In genomic region chr11:94653663-94654436, GRCm38 (mm10) we compare ENCODE assay signal across 8 mouse cellular contexts. TPM values are rescaled to one million over a fixed set of nuclear protein-coding genes. Genes with fewer than 3 reads are reported as not detected.
A peak's percentile ranks its signal among the peaks of the same experiment; 100 is the strongest.
DNase-seq lines count a peak whose midpoint lies in the region; ATAC-seq and TF ChIP-seq lines count a peak whose summit lies in the region.

TSS of gene Mrpl27 (plus strand) at chr11:94653767.
TSS of gene Eme1 (minus strand) at chr11:94653964.

- TF ChIP-seq RAD21 in CH12.LX (IDR thresholded peaks at IDR 0.05; ENCODE audit: low read depth, low read length), result no peak; the same call in 1 of the 2 replicates

- H3K4me2 ChIP-seq in CH12.LX (ENCODE audit: insufficient read depth, low read depth, poor library complexity, severe bottlenecking), result peak within 1 kb of the TSS; percentile 90
- peak within 1 kb of the TSS; percentile 78 for H3K4me2 ChIP-seq in heart, embryonic 16.5 days (ENCODE audit: low read depth, low read length)
- peak within 1 kb of the TSS; percentile 95 for H3K4me2 ChIP-seq in liver, embryonic 14.5 days (ENCODE audit: low read depth)
- H3K4me2 ChIP-seq in stomach, embryonic 15.5 days, result peak within 1 kb of the TSS; percentile 82

- peaks cover 6 to 24% of the 10 kb centered on the region in 2 experiments for H3K4me1 ChIP-seq in CH12.LX (ENCODE audit: control insufficient read depth in 1 of 2, insufficient read depth in 2 of 2)
- H3K4me1 ChIP-seq in forebrain, embryonic 10.5 days, result peaks cover 19% of the 10 kb centered on the region
- peaks cover 13% of the 10 kb centered on the region for H3K4me1 ChIP-seq in heart, embryonic 16.5 days (ENCODE audit: control insufficient read depth, insufficient read depth, low read length)
- peaks cover 14 to 17% of the 10 kb centered on the region in 2 experiments for H3K4me1 ChIP-seq in liver, embryonic 14.5 days (replicated peaks; ENCODE audit: control insufficient read depth in 2 of 2, insufficient read depth in 2 of 2, low read length in 1 of 2)
- peaks cover 7% of the 10 kb centered on the region; the same call in 1 of the 2 replicates for H3K4me1 ChIP-seq in stomach, embryonic 15.5 days

- no peaks in the 10 kb centered on the region for H3K27me3 ChIP-seq in CH12.LX (replicated peaks)
- H3K27me3 ChIP-seq in forebrain, embryonic 10.5 days (ENCODE audit: poor library complexity, severe bottlenecking), result no peaks in the 10 kb centered on the region
- no peaks in the 10 kb centered on the region for H3K27me3 ChIP-seq in heart, embryonic 16.5 days (ENCODE audit: control insufficient read depth, insufficient read depth, low read length)
- no peaks in the 10 kb centered on the region for H3K27me3 ChIP-seq in liver, embryonic 14.5 days (ENCODE audit: control insufficient read depth, insufficient read depth, low read length)
- H3K27me3 ChIP-seq in stomach, embryonic 15.5 days (replicated peaks), result no peaks in the 10 kb centered on the region

- TF ChIP-seq EP300 in CH12.LX (IDR thresholded peaks at IDR 0.05; ENCODE audit: low read length), result peak; percentile 31; the same call in 1 of the 2 replicates
- TF ChIP-seq EP300 in liver, embryonic 14.5 days (IDR thresholded peaks at IDR 0.05; ENCODE audit: low read depth), result no peak

- H3K79me2 ChIP-seq in CH12.LX (replicated peaks; ENCODE audit: control insufficient read depth, extremely low read depth, insufficient read depth, poor library complexity, severe bottlenecking), result peaks cover 23% of the 10 kb centered on the region

- peak within 1 kb of the TSS; percentile 90 for H3K27ac ChIP-seq in CH12.LX (ENCODE audit: insufficient read depth, low read depth)
- H3K27ac ChIP-seq in forebrain, embryonic 10.5 days, result peak within 1 kb of the TSS; percentile 95
- peak within 1 kb of the TSS; percentile 90 for H3K27ac ChIP-seq in heart, embryonic 16.5 days (ENCODE audit: low read length)
- H3K27ac ChIP-seq in liver, embryonic 14.5 days, result peak within 1 kb of the TSS; percentile 77
- H3K27ac ChIP-seq in stomach, embryonic 15.5 days, result peak within 1 kb of the TSS; percentile 97

- TF ChIP-seq CTCF in CH12.LX (conservative IDR thresholded peaks at IDR 0.05 in 1 of 2, IDR thresholded peaks at IDR 0.05 in 1 of 2; ENCODE audit: low read depth in 2 of 2, low read length in 2 of 2), result no peak
- no peak for TF ChIP-seq CTCF in liver, embryonic 14.5 days (IDR thresholded peaks at IDR 0.05; ENCODE audit: low read depth)

- DNase-seq in CH12.LX (ENCODE audit: extremely low read depth), result peak; percentile 91
- peak; percentile 69 for DNase-seq in c-Kit-positive CD71-negative TER-119-negative erythroid progenitor cells, embryonic 14.5 days (ENCODE audit: low read depth)
- DNase-seq in forebrain, embryonic 10.5 days (ENCODE audit: extremely low spot score, low spot score), result peak; percentile 87
- DNase-seq in kidney, postnatal 25 days, result peak; percentile 89 to 91
- DNase-seq in liver, embryonic 14.5 days (ENCODE audit: low read depth in 3 of 3, low spot score in 3 of 3), result peak; percentile 66 to 73 (median 71)
- DNase-seq in neural tube, embryonic 10.5 days (ENCODE audit: extremely low spot score, low spot score), result peak; percentile 86

- dilution Hi-C loops in CH12.LX (cut with MboI; ENCODE audit: extremely low pct_ligation_motif_present, extremely low pct_unique_long_range_greater_than_20kb, low sequenced_read_pairs), result no loop called here

- in situ Hi-C loops in CH12.LX (cut with MboI; ENCODE audit: low pct_ligation_motif_present, low pct_unique_long_range_greater_than_20kb, low sequenced_read_pairs), result loop anchor here (5.0 kb wide), 1 partner anchor 63 kb away; no protein-coding TSS in a partner anchor

- TF ChIP-seq POLR2A in CH12.LX (IDR thresholded peaks at IDR 0.05; ENCODE audit: low read depth, low read length), result peak; percentile 92

- peak within 1 kb of the TSS; percentile 62 to 83 (median 77) for H3K4me3 ChIP-seq in CH12.LX (replicated peaks in 1 of 3; ENCODE audit: low read depth in 2 of 3, low read length in 2 of 3, poor library complexity in 1 of 3)
- H3K4me3 ChIP-seq in forebrain, embryonic 10.5 days, result peak within 1 kb of the TSS; percentile 59
- peak within 1 kb of the TSS; percentile 74 for H3K4me3 ChIP-seq in heart, embryonic 16.5 days (ENCODE audit: low read length)
- peak within 1 kb of the TSS; percentile 76 for H3K4me3 ChIP-seq in liver, embryonic 14.5 days (ENCODE audit: insufficient read depth in 1 of 2, low read depth in 2 of 2, low read length in 2 of 2)
- peak within 1 kb of the TSS; percentile 81 for H3K4me3 ChIP-seq in stomach, embryonic 15.5 days (replicated peaks)

- H3K36me3 ChIP-seq in CH12.LX (replicated peaks in 1 of 2; ENCODE audit: control insufficient read depth in 1 of 2, insufficient read depth in 1 of 2, low read length in 1 of 2), result peaks cover 41 to 70% of the 10 kb centered on the region in 2 experiments
- peaks cover 64% of the 10 kb centered on the region for H3K36me3 ChIP-seq in forebrain, embryonic 10.5 days (replicated peaks)
- H3K36me3 ChIP-seq in heart, embryonic 16.5 days (ENCODE audit: control insufficient read depth, insufficient read depth), result peaks cover 11% of the 10 kb centered on the region; the same call in 1 of the 2 replicates
- peaks cover 14% of the 10 kb centered on the region for H3K36me3 ChIP-seq in liver, embryonic 14.5 days (replicated peaks; ENCODE audit: control insufficient read depth, insufficient read depth, low read depth)
- H3K36me3 ChIP-seq in stomach, embryonic 15.5 days, result peaks cover 7% of the 10 kb centered on the region; the same call in 1 of the 2 replicates

- peak within 1 kb of the TSS; percentile 69 for H3K9ac ChIP-seq in CH12.LX (ENCODE audit: insufficient read depth, low read depth)
- H3K9ac ChIP-seq in heart, embryonic 16.5 days (ENCODE audit: low read length), result peak within 1 kb of the TSS; percentile 72
- H3K9ac ChIP-seq in liver, embryonic 14.5 days (replicated peaks), result peak within 1 kb of the TSS; percentile 86
- H3K9ac ChIP-seq in stomach, embryonic 15.5 days, result peak within 1 kb of the TSS; percentile 61

- ATAC-seq in heart, embryonic 16.5 days (replicated peaks; ENCODE audit: extremely low read depth, insufficient read depth, low FRiP score), result peak; percentile 87
- ATAC-seq in liver, embryonic 14.5 days (ENCODE audit: insufficient read depth), result peak; percentile 90
- peak; percentile 87 for ATAC-seq in stomach, embryonic 15.5 days (ENCODE audit: insufficient read depth, low FRiP score, low read depth)

- no peaks in the 10 kb centered on the region for H3K9me3 ChIP-seq in CH12.LX (replicated peaks; ENCODE audit: low read length)
- H3K9me3 ChIP-seq in forebrain, embryonic 10.5 days, result no peaks in the 10 kb centered on the region
- no peaks in the 10 kb centered on the region for H3K9me3 ChIP-seq in heart, embryonic 16.5 days (replicated peaks; ENCODE audit: control insufficient read depth, low read length)
- no peaks in the 10 kb centered on the region for H3K9me3 ChIP-seq in liver, embryonic 14.5 days (ENCODE audit: control insufficient read depth, low read length)
- no peaks in the 10 kb centered on the region for H3K9me3 ChIP-seq in stomach, embryonic 15.5 days

- 2% methylated on average over 32 of the region's 32 CpGs for WGBS in forebrain, embryonic 10.5 days
- WGBS in heart, embryonic 16.5 days, result 1% methylated on average over 32 of the region's 32 CpGs
- under 1% methylated on average over 32 of the region's 32 CpGs for WGBS in liver, embryonic 14.5 days (ENCODE audit: insufficient replicate concordance)
- WGBS in stomach, embryonic 15.5 days, result 1% methylated on average over 32 of the region's 32 CpGs

TF ChIP-seq in CH12.LX, 34 proteins besides CTCF, POLR2A, EP300 and RAD21 (continues in another document):
- TF ChIP-seq ETS1 (conservative IDR thresholded peaks at IDR 0.05; ENCODE audit: low read depth, low read length), result peak; percentile 43; the same call in 1 of the 2 replicates
- peak; percentile 96 for TF ChIP-seq E2F4 (IDR thresholded peaks at IDR 0.05; ENCODE audit: insufficient replicate concordance, low read depth, low read length)
- TF ChIP-seq MAFK (IDR thresholded peaks at IDR 0.05; ENCODE audit: insufficient replicate concordance, low read length), result 0 out of 2 replicates have a peak, but pooled peaks have one; percentile 9
- peak; percentile 96 for TF ChIP-seq TCF12 (IDR thresholded peaks at IDR 0.05; ENCODE audit: low read depth, low read length)
- peak; percentile 95 for TF ChIP-seq CHD2 (IDR thresholded peaks at IDR 0.05; ENCODE audit: low read length)
- TF ChIP-seq CHD1 (IDR thresholded peaks at IDR 0.05; ENCODE audit: low read depth, low read length), result no peak
- TF ChIP-seq ZC3H11A (IDR thresholded peaks at IDR 0.05; ENCODE audit: low read depth, low read length), result no peak
- TF ChIP-seq KAT2A (IDR thresholded peaks at IDR 0.05; ENCODE audit: insufficient replicate concordance, low read length), result peak; percentile 97
- TF ChIP-seq USF1 (IDR thresholded peaks at IDR 0.05; ENCODE audit: low read depth, low read length), result peak; percentile 98
- peak; percentile 74 for TF ChIP-seq IRF4 (IDR thresholded peaks at IDR 0.05; ENCODE audit: low read depth, low read length)
- peak; percentile 98 for TF ChIP-seq USF2 (conservative IDR thresholded peaks at IDR 0.05; ENCODE audit: low read depth, low read length)
- peak; percentile 95 for TF ChIP-seq MXI1 (IDR thresholded peaks at IDR 0.05; ENCODE audit: low read depth, low read length)
- TF ChIP-seq UBTF (IDR thresholded peaks at IDR 0.05; ENCODE audit: low read depth, low read length), result no peak
- TF ChIP-seq ELF1 (IDR thresholded peaks at IDR 0.05; ENCODE audit: low read depth, low read length), result peak; percentile 98

RNA-seq across cellular contexts. Expression of gene Mrpl27, which starts in this region (rescaled TPM):
- 104 and 114 TPM in 2 replicates for total RNA-seq in CH12.LX (2012; rRNA removed)
- 128 and 139 TPM in 2 replicates for total RNA-seq in CH12.LX (2014; rRNA removed)
- 86.6 and 95.2 TPM in 2 replicates for polyA plus RNA-seq in CH12.LX (2012; ENCODE audit: insufficient read length, low read depth)
- 135 and 142 TPM in 2 replicates for polyA plus RNA-seq in forebrain, embryonic 10.5 days (2016; fragmentation: Nextera tagmentation; extraction: Ambion mirVana)
- 123 and 134 TPM in 2 replicates for polyA plus RNA-seq in heart, embryonic 16.5 days (2015; fragmentation: Nextera tagmentation; extraction: Ambion mirVana)
- 45.0 and 61.3 TPM in 2 replicates for polyA plus RNA-seq in liver, embryonic 14.5 days (2012; rRNA removed)
- polyA plus RNA-seq in liver, embryonic 14.5 days (2014; fragmentation: Nextera tagmentation; extraction: Ambion mirVana), result 56.8 and 58.6 TPM in 2 replicates
- 136 and 150 TPM in 2 replicates for polyA plus RNA-seq in stomach, embryonic 15.5 days (2015; fragmentation: Nextera tagmentation; extraction: Ambion mirVana)

RNA-seq across cellular contexts. Expression of gene Eme1, which starts in this region (rescaled TPM):
- 36.8 and 46.9 TPM in 2 replicates for total RNA-seq in CH12.LX (2012; rRNA removed)
- 38.4 and 40.8 TPM in 2 replicates for total RNA-seq in CH12.LX (2014; rRNA removed)
- 45.9 and 55.2 TPM in 2 replicates for polyA plus RNA-seq in CH12.LX (2012; ENCODE audit: insufficient read length, low read depth)
- polyA plus RNA-seq in forebrain, embryonic 10.5 days (2016; fragmentation: Nextera tagmentation; extraction: Ambion mirVana), result 69.6 and 79.1 TPM in 2 replicates
- 9.9 and 11.3 TPM in 2 replicates for polyA plus RNA-seq in heart, embryonic 16.5 days (2015; fragmentation: Nextera tagmentation; extraction: Ambion mirVana)
- 12.8 and 15.4 TPM in 2 replicates for polyA plus RNA-seq in liver, embryonic 14.5 days (2012; rRNA removed)
- 13.0 and 15.7 TPM in 2 replicates for polyA plus RNA-seq in liver, embryonic 14.5 days (2014; fragmentation: Nextera tagmentation; extraction: Ambion mirVana)
- 16.6 and 17.6 TPM in 2 replicates for polyA plus RNA-seq in stomach, embryonic 15.5 days (2015; fragmentation: Nextera tagmentation; extraction: Ambion mirVana)

Comparison
In these comparisons a context has a peak if more than half of its experiments do, and no peak if none do; other contexts are left out.
1. Peak in every context shown above with its lines: DNase-seq, ATAC-seq, H3K4me3 ChIP-seq and H3K27ac ChIP-seq.